Mouse (Mus musculus) heart, postnatal 14 days (tissue): ENCODE measurements around the gene Slc6a9. TPM values are rescaled to one million over a fixed set of nuclear protein-coding genes. Genes with fewer than 3 reads are reported as not detected.

Experiments used
- DNase-seq, 2 experiments: peaks; one replicate each; pipeline ENCODE4 v3.0.0; 2021 to 2022
- intact Hi-C: fragments of 180-260 bp; cut with DNase I; formaldehyde crosslinking; loops from one replicate; pipeline ENCODE4 v1.15.1; 2025
- total RNA-seq, 2 experiments: library from RNA; stranded (reverse); gene quantifications; 2 replicates each; pipeline ENCODE4 v1.2.3; 2021

Gene Slc6a9
- total RNA-seq, 2 experiments from 2014 or later: 2.6 to 4.1 TPM

- intact Hi-C loops: no loop called here
- peak; percentile 84 to 87 for DNase-seq
These were observed 2.0 kb downstream of the Slc6a9 start for GRCm38 (mm10) chr4:117836204-117836767.

DNA sequence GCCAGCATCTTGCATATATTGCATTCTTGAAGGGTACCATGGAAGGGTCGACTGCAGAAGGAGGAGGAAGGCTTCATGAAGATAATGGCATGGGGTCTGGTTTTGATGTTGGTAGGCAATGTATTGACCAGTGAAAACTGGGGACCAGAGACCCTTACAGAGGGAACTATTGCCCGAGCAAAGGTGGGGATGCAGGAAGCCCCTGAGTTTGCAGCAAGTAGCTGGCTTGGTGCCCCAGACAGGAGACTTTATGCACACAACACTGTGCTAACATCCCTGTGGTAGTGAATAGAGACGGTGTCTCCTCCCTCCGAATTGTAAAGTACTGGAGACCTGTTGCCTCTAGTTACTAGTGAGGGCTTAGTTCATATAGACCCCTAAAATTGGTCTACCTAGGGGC, 3.0 kb downstream of the Slc6a9 start:
- intact Hi-C loops: no loop called here
- no peak for DNase-seq

DNA sequence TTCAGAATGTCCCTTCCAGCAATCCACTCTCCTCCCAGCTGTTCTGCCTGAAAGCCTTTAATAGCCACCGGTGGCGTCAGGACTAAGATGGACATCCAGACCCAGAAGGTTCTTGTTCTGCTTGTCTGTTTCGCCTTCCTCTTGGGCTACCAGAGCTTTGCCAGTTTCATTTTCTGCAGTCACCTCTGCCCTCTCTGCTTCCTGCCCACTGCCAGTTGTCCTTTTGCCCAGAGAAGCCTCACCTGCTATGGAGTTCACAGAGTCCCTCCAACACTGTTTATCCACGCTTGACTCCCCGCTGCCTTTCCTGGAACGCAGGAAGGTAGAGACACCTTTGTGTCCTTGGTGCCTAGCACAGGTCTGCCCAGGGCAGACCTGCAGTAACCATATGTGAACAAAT, 5.1 kb downstream of the Slc6a9 start:
- DNase-seq: no peak
- intact Hi-C loops: no loop called here

DNA sequence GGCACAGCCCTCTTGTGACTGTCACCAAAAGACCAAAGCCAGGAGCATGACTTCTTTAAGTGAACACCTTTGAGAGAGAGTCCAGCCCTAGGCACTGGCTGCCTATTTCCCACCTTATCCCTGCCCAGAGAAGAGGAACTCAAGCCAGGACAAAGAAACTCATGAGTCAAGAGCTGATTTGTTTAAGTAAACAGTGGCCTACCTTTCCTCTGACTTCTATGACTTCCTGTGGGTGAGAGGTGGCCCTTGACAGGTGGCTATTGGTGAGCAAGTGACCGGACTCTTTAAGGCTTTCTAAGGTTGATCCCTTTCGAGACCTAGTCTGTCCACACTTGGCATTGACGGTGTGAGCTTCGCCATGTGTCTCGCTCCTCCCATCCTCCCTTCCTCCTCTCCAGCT, 6.5 kb downstream of the Slc6a9 start:
- intact Hi-C loops: no loop called here
- DNase-seq: no peak

- intact Hi-C loops: no loop called here
- no peak for DNase-seq
These were observed 7.3 kb downstream of the Slc6a9 start for GRCm38 (mm10) chr4:117841566-117841965.

GRCm38 (mm10) chr4:117843101-117843500, 8.8 kb downstream of the Slc6a9 start:
- intact Hi-C loops: no loop called here
- DNase-seq: no peak

DNA sequence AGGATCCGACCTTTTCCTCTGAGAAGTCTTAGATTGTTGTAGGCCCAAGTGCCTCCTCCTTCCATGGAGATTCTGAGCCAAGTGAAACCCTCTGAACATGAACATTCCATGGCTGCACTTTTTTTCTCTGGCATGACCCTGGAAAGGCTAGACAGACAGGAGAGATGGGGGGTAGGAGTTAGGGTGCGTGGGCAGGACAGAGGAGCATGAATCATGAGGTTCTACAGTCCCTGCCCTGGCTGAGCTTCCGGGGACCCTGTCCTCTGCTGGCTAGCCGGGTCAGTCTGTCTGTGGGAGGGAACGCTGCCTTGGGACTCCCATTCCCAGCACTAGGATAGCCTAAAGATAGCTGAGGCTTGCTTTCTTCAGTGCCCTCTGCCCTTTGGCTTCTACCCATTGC, 10.2 kb downstream of the Slc6a9 start:
- DNase-seq: no peak
- intact Hi-C loops: no loop called here

DNA sequence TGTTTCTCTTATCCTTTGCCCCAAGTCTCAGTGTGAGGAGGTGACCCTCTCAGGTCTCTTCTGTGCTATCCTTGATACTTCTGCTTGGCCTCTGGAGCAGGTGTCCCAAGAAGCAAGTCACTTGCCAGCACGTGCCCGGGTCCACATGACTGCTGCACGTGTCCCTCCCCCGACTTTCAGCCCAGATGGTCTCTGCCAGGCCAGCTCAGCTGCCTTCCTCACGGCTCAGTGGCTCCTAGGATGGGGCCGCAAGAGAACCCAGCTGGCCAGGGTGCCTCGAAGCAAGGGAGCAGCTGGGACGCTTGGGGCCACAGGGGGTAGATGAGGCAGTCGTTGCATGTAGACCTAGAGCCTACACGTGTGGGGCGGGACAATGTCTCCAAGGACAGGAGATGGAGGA, 11.0 kb downstream of the Slc6a9 start:
- intact Hi-C loops: no loop called here
- no peak for DNase-seq

DNA sequence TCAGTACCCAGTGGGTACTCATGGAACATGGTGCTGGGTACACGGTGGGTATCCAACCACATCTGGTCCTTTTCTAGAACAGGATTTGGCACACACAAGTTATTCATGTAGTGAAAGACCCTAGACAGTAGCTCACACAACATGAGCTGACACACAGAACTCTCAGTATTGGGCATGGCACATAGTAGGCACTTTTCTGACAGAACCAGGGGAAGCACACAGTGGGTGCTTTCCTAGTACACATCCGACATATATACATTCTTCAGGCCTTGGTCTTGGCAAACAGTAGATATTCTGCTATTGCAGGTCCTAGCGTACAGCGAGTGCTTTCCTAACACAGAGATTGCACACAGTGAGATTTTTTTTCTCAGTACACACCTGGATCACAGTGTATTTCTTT, 12.0 kb downstream of the Slc6a9 start:
- intact Hi-C loops: no loop called here
- DNase-seq: no peak

GRCm38 (mm10) chr4:117847011-117847410, 12.7 kb downstream of the Slc6a9 start:
- intact Hi-C loops: no loop called here
- no peak for DNase-seq

GRCm38 (mm10) chr4:117849063-117849462, 14.8 kb downstream of the Slc6a9 start:
- intact Hi-C loops: no loop called here

DNA sequence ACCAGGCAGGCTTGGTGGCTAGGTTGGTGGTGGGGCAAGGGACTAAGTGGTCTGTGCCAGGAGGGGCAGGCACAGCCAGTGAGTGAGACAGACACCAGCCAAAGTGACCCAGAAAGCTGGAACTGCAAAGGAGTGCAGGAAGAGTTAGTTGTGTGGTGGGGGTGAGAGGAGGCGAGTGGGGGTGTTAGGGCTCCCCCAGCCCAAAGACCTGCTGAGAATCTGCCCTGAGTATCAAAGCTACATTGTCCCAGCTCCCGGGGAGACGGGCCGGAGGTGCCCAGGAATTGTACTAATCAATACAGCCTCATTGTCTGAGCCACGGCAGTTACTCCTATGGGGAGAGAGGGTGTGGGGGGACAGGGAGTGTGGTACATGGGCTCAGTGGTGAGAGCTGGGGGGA, 15.2 kb downstream of the Slc6a9 start:
- intact Hi-C loops: no loop called here
- no peak for DNase-seq

More at GRCm38 (mm10) chr4:117849063-117849462, 14.8 kb downstream of the Slc6a9 start:
- no peak for DNase-seq

DNA sequence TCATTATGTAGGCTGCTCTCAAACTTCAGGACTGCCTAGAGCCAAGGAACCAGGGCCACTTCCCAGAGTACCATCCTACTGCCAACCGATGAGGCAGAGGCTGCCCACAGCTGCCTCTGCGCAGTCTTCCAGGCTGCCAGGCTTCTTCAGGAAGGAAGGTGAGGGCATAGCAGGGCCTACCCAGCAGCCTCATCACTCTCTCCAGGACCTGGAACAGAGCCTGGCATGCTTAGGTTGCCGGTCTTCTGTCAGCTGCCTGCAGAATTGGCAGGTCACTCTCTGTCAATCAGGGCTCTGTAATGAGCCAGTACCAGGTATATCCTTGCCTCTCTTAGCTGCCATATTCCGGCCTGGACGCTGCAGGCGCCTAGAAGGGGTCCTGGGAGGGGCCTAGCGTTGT, 15.9 kb downstream of the Slc6a9 start:
- intact Hi-C loops: no loop called here
- DNase-seq: no peak

DNA sequence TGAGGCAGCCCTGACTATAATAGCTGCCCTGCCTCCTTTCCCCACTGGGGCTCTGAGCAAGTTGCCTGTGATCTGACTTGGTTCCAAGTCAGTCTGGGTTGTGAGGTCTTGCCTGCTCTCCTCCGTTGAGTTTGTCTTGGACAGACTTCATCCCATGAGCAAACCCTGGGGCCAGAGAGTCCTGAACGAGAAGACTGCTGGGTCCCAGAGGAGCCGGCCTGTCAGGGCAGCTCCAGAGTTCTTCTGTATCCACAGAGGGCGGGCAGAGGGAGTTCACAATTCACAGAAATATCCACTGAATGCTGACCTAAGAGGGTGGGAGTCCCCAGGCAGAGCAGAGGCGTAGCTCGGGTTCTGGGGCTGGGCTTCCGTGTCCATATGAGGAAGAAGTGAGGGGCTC, 16.6 kb downstream of the Slc6a9 start:
- DNase-seq: peak; percentile 46 to 52
- intact Hi-C loops: no loop called here

GRCm38 (mm10) chr4:117852152-117852868, 18.0 kb downstream of the Slc6a9 start:
- DNase-seq: no peak
- intact Hi-C loops: no loop called here

DNA sequence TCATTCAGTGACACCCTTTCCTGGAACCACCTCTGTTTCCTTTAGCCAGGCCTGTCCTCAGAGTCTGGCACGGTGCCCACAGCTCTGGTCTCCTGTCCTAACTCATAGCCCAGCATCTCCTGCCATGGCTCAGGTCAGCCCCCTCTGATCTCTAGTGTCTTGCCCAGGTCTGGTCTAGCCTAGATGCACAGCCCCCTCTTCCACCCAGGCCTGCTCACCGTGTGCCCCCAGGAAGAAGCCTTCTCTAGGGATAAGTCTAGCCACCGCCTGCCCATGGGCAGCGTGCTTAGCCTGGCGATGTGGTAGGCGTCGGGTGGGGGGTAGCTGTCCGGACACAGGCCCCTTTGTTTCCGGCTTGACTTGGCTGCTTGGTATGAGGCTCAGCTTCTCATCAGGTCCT, 20.8 kb downstream of the Slc6a9 start:
- intact Hi-C loops: no loop called here
- DNase-seq: no peak

DNA sequence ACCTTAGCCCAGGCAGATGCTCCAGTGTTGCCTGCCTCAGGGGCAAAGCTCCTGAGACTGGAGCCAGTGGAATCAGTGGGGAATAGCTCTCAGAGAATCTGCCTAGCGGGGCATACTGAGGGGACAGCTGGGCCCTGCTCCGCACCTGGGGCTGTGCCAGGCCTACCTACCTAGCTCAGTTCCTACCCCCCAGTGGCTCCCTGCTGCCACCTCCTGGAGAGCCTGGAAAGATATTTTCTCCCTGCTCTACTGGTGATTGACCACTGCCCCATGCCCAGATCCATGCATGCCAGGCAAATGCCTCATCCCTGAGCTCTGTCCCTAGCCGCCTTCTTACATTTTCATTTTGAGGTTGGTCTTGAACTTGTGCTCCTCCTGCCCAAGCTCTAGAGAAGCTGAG, 24.5 kb downstream of the Slc6a9 start:
- intact Hi-C loops: loop anchor here (2.0 kb wide), 1 partner anchor 28 kb away; no protein-coding TSS in a partner anchor
- DNase-seq: peak; percentile 70 to 75

DNA sequence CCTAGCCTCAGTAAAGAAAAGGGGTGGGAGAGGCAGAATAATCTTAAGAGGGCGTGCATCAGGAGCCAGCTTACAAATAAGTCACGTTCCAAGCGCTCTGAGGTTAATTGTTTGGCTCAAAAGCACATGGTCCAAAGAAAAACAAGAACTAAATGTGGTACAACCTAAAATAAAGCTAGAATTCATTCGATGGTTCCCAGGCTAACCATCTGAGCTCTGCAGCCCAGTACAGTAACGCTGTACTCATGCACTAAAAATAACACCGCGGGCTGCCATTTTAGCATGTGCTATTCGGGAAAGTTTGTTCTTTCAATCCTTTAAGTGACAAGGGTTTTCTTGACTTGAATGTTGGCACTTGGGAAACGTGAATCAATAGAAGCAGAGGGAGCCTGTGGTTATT, 26.3 kb downstream of the Slc6a9 start:
- no peak for DNase-seq
- intact Hi-C loops: loop anchor here (10.0 kb wide), 1 partner anchor 156 kb away; no protein-coding TSS in a partner anchor

- DNase-seq: no peak
- intact Hi-C loops: loop anchor here (10.0 kb wide), 1 partner anchor 158 kb away; no protein-coding TSS in a partner anchor
These were observed 28.5 kb downstream of the Slc6a9 start for GRCm38 (mm10) chr4:117862823-117863222.

DNA sequence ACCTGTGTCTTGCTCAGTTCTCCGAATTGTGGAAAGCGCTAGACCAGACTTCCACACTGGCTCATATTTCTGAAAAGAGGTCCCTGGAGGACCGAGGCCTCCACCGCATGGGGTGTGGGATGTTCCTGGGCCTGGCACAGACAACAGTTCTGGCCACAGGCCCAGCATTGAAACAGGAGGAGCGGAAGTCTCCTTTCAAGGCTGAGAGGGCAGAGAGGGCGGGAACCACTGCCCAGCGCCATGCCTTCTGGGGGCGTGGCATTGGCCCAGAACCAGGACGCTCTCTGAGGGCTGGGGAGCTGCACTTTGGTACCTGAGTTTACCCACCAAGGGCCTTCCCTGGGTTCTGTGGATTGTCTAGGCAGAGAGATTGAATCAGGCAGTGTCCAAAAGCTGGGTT, 31.8 kb downstream of the Slc6a9 start:
- intact Hi-C loops: loop anchor here (2.0 to 10.0 kb wide), 2 partner anchors 35 to 161 kb away; no protein-coding TSS in a partner anchor
- DNase-seq: peak; percentile 68 to 78

DNA sequence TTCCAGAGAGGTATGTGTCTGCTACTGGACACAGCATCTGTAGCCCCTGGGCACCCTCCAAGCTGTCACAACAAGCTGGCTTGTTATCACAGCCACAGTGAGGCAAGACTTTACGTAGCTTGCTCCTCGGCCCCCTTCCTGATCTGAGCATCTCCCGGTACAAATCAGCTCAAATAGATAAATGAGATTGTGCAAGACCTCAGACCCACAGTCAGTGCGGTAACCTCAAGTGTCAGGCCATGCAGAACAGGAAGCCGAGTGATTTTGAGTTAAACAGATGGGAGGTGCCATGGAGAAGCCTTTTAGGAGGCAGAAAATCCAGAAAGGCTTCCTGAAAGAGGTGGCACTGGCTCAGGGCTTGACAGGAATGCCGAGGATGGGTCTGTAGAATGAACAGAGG, 32.7 kb downstream of the Slc6a9 start:
- intact Hi-C loops: loop anchor here (2.0 to 10.0 kb wide), 2 partner anchors 36 to 162 kb away; no protein-coding TSS in a partner anchor
- DNase-seq: no peak

DNA sequence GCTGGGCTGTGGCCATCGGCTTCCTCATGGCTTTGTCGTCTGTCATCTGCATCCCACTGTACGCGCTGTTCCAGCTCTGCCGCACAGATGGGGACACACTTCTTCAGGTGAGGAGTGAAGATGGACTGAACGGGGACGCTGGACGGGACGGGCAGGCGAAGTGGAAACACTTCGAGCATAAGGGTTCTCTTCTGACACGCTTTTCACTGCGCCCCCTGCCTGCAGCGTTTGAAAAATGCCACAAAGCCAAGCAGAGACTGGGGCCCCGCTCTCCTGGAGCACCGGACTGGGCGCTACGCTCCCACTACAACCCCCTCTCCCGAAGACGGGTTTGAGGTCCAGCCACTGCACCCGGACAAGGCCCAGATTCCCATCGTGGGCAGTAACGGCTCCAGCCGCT, 33.5 kb downstream of the Slc6a9 start:
- DNase-seq: peak; percentile 71 to 78
- intact Hi-C loops: loop anchor here (2.0 to 10.0 kb wide), 2 partner anchors 37 to 163 kb away; no protein-coding TSS in a partner anchor
